Mouse (Mus musculus) MN1 (cell line): ENCODE results near the gene Slc25a51.

ENCODE experiments used
- DNase-seq: peaks from one replicate; pipeline ENCODE4 v3.0.0-alpha.2; 2016; ENCODE audit warnings: low spot score

The Slc25a51 gene

GRCm38 (mm10) chr4:45423406-45423805 lies 14.8 kb upstream of the Slc25a51 start:
- DNase-seq: no peak

- DNase-seq: no peak
Observed at GRCm38 (mm10) chr4:45422640-45423039, 14.1 kb upstream of the Slc25a51 start.

GRCm38 (mm10) chr4:45421519-45422260 lies 13.1 kb upstream of the Slc25a51 start:
- DNase-seq: no peak

GRCm38 (mm10) chr4:45420733-45421132 lies 12.2 kb upstream of the Slc25a51 start:
- no peak for DNase-seq

- no peak for DNase-seq
Observed at GRCm38 (mm10) chr4:45419051-45419450, 10.5 kb upstream of the Slc25a51 start.

GRCm38 (mm10) chr4:45418229-45418950 lies 9.8 kb upstream of the Slc25a51 start:
- peak; percentile 62 for DNase-seq

GRCm38 (mm10) chr4:45416314-45416713 lies 7.7 kb upstream of the Slc25a51 start:
- no peak for DNase-seq

- DNase-seq: no peak
Observed at GRCm38 (mm10) chr4:45413674-45414338, 5.2 kb upstream of the Slc25a51 start.

GRCm38 (mm10) chr4:45412433-45413192 lies 4.0 kb upstream of the Slc25a51 start:
- no peak for DNase-seq

GRCm38 (mm10) chr4:45411181-45411790 lies 2.7 kb upstream of the Slc25a51 start:
- no peak for DNase-seq

GRCm38 (mm10) chr4:45409270-45409669 lies 704 bp upstream of the Slc25a51 start:
- DNase-seq: peak; percentile 38

- DNase-seq: peak; percentile 25
Observed at GRCm38 (mm10) chr4:45407703-45408334, 747 bp downstream of the Slc25a51 start.

- DNase-seq: no peak
Observed at GRCm38 (mm10) chr4:45407001-45407702, 1.4 kb downstream of the Slc25a51 start.

- no peak for DNase-seq
Observed at GRCm38 (mm10) chr4:45406397-45406796, 2.2 kb downstream of the Slc25a51 start.

GRCm38 (mm10) chr4:45405315-45405714 lies 3.3 kb downstream of the Slc25a51 start:
- DNase-seq: peak; percentile 12

GRCm38 (mm10) chr4:45404086-45404485 lies 4.5 kb downstream of the Slc25a51 start:
- no peak for DNase-seq

- DNase-seq: no peak
Observed at GRCm38 (mm10) chr4:45403499-45403878, 5.1 kb downstream of the Slc25a51 start.

GRCm38 (mm10) chr4:45402878-45403498 lies 5.6 kb downstream of the Slc25a51 start:
- DNase-seq: no peak

- no peak for DNase-seq
Observed at GRCm38 (mm10) chr4:45402281-45402680, 6.3 kb downstream of the Slc25a51 start.
